Mouse (Mus musculus) heart, embryonic 10.5 days (tissue): Measurements from ENCODE around the gene Akap17b. TPM values are rescaled to one million over a fixed set of nuclear protein-coding genes. Genes with fewer than 3 reads are reported as not detected.
"Not testable (repeated sequence)": the region's sequence is repeated elsewhere in the genome, so short reads cannot be mapped to it uniquely, and the experiment has no call there.

Experiments
- DNase-seq: peaks from one replicate; pipeline ENCODE4 v3.0.0-alpha.2; 2017; ENCODE audit warnings: low spot score
- H3K27ac ChIP-seq: fragments of 300-500 bp; sonication (generic); 2 replicates; pipeline ENCODE4 v1.5.1; 2016; ENCODE audit warnings: mild to moderate bottlenecking
- H3K27me3 ChIP-seq: fragments of 300-500 bp; sonication (generic); 2 replicates; pipeline ENCODE4 v1.6.1; 2016; ENCODE audit warnings: mild to moderate bottlenecking; ENCODE audit not compliant: poor library complexity, insufficient read depth, severe bottlenecking
- H3K36me3 ChIP-seq: fragments of 300-500 bp; sonication (generic); 2 replicates; pipeline ENCODE4 v1.6.1; 2016; ENCODE audit warnings: mild to moderate bottlenecking, moderate library complexity
- H3K4me1 ChIP-seq: fragments of 300-500 bp; sonication (generic); 2 replicates; pipeline ENCODE4 v1.6.1; 2016; ENCODE audit warnings: mild to moderate bottlenecking
- H3K4me3 ChIP-seq: fragments of 300-500 bp; sonication (generic); 2 replicates; pipeline ENCODE4 v1.5.1; 2016; ENCODE audit warnings: mild to moderate bottlenecking, moderate library complexity
- H3K9me3 ChIP-seq: fragments of 300-500 bp; sonication (generic); 2 replicates; pipeline ENCODE4 v1.6.1; 2016; ENCODE audit warnings: mild to moderate bottlenecking, moderate library complexity
- WGBS: fragments of 180-500 bp; shearing (Covaris S2); methylation state at CpG from one replicate; pipeline ENCODE4 v1.1.7; 2016; 5-methylcytosine and 5-hydroxymethylcytosine counted together
- polyA plus RNA-seq: library from polyadenylated mRNA; unstranded; fragments of >200 nt; fragmentation: Nextera tagmentation; extraction: Ambion mirVana; gene quantifications from 2 replicates; pipeline ENCODE4 v1.2.1, GENCODE M21; 2016

The Akap17b gene
- polyA plus RNA-seq, 1 experiment from 2014 or later: 2.0 TPM

DNA sequence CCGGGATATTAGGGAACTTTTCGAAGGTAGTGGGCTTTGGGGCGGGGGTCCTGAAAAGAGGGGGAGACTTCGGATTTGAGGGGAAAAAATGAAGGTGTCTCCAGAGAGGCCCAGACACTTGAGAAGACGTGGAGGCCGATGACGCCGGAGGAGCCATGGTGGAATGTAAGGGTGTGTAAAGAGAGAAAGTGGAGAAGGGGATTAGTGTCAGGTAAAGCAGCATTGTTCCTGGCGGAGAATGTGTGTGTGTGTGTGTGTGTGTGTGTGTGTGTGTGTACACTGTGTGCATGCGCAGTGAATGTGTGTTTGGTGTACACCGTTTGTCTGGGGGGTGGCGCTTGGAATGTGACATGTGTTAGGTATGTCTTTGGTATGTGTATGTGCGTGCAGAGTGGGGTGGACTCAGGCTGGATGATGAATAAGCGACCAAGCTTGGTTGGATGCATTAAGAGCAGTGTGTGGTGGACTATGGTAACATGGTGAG, 46.3 kb downstream of the Akap17b start:
- H3K27me3 ChIP-seq: no peaks in the 10 kb centered on the region
- no peaks in the 10 kb centered on the region for H3K4me1 ChIP-seq
- DNase-seq: peak; percentile 75
- H3K4me3 ChIP-seq: peak overlapping the region; percentile 76
- H3K27ac ChIP-seq: peak overlapping the region; percentile 92
- H3K9me3 ChIP-seq: no peaks in the 10 kb centered on the region
- H3K36me3 ChIP-seq: 0 out of 2 replicates have a peak, but pooled peaks cover 12% of the 10 kb centered on the region
- 25% methylated on average over 14 of the region's 14 CpGs for WGBS

DNA sequence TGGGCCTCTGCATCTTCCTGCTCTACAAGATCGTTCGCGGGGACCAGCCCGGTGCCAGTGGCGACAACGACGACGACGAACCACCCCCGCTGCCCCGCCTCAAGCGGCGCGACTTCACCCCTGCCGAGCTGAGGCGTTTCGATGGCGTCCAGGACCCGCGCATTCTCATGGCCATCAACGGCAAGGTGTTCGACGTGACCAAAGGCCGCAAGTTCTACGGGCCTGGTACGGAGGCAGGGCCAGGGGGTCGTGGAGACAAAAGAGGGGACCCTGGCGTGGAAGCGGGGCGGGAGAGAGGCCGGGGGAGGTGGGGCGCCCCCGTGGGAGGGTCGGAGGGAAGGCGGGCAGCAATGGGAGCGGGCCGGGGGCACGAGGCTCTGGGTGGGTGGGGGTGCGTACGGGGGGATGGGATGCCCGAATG, 46.8 kb downstream of the Akap17b start:
- H3K9me3 ChIP-seq: no peaks in the 10 kb centered on the region
- H3K27me3 ChIP-seq: no peaks in the 10 kb centered on the region
- no peaks in the 10 kb centered on the region for H3K4me1 ChIP-seq
- H3K4me3 ChIP-seq: peak overlapping the region; percentile 76
- peak overlapping the region; percentile 92 for H3K27ac ChIP-seq
- DNase-seq: no peak
- WGBS: 19% methylated on average over 40 of the region's 41 CpGs
- 0 out of 2 replicates have a peak, but pooled peaks cover 7% of the 10 kb centered on the region for H3K36me3 ChIP-seq

DNA sequence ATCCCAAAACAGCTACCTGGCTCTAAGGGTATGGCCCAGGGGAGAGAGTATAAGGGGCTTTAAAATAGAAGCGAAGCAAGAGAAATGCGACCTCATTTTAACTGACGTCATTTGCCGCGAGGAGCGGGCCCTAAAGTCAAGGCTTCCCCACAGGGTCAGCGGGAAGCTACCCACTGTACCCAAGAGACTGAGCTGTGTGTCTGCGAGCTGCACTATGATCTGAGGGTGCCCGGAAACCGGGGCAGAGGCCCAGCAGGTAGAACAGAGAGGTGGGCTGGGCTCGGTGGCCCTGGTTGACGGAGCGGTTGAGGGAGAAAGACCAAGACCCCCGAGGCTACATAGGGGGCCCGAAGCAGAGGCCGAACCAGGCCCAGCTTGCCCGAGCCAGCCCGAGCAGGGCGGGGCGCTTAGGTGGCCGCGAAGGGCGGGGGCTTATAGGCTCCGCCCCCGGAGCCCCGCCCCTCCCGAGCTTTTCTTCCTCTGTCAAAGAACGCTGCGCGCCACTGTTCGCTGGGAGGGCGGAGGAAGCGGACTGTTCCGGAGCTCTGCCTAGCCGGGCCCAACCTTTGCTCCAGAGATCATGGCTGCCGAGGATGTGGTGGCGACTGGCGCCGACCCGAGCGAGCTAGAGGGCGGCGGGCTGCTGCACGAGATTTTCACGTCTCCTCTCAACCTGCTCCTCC, 47.3 kb downstream of the Akap17b start, which contains the start of gene Pgrmc1:
TSS of gene Pgrmc1 (plus strand) at position 500 of the 683 bp plus-strand sequence.
- no peaks in the 10 kb centered on the region for H3K27me3 ChIP-seq
- 0 out of 2 replicates have a peak, but pooled peaks cover 6% of the 10 kb centered on the region for H3K36me3 ChIP-seq
- no peaks in the 10 kb centered on the region for H3K4me1 ChIP-seq
- DNase-seq: peak; percentile 89
- peak within 1 kb of the TSS; percentile 92 for H3K27ac ChIP-seq
- H3K4me3 ChIP-seq: peak within 1 kb of the TSS; percentile 76
- H3K9me3 ChIP-seq: no peaks in the 10 kb centered on the region
- WGBS: 17% methylated on average over 39 of the region's 45 CpGs

DNA sequence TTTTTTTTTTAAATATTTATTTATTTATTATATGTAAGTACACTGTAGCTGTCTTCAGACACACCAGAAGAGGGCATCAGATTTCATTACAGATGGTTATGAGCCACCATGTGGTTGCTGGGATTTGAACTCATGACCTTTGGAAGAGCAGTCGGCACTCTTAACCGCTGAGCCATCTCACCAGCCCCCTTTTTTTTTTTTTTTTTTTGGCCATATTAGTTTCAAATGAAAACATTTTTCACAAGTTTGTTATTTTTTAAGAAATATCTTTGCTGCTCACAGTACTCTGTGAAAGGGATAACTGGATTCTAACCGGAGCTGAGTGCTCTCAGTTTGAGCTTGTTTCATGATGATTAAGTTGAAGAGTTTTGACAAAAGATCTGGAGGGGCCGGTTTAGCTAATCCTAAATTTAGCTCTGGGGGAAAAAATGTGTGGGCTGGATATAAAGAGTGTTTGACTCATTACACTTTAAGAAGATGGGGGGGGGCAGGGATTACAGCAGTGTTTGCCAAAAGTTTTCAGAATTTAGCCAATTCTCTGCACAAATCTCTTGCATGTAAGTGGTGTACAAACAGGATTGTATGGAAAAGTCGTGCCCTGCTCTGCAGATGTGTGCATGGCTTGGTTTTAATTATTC, 48.6 kb downstream of the Akap17b start:
- 80% methylated on average over 5 of the region's 5 CpGs for WGBS
- H3K9me3 ChIP-seq, H3K4me3 ChIP-seq, H3K36me3 ChIP-seq, H3K27me3 ChIP-seq, DNase-seq, H3K4me1 ChIP-seq, H3K27ac ChIP-seq: not testable (repeated sequence)

DNA sequence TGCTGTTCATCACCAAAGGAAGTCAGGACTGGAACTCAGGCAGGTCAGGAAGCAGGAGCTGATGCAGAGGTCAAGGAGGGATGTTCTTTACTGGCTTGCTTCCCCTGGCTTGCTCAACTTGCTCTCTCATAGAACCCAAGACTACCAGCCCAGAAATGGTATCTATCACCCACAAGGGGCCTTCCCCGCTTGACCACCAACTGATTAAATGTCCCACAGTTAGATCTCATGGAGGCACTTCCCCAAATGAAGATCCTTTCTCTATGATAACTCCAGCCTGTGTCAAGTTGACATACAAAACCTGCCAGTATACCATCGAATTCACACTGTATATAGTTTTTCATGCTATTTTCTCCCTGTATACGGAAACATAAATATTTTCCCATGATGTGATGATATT, 49.9 kb downstream of the Akap17b start:
- no peak for DNase-seq
- 72% methylated on average over 3 of the region's 3 CpGs for WGBS
- H3K9me3 ChIP-seq: no peaks in the 10 kb centered on the region
- no peaks in the 10 kb centered on the region for H3K36me3 ChIP-seq
- no peak overlapping the region for H3K27ac ChIP-seq
- no peaks in the 10 kb centered on the region for H3K27me3 ChIP-seq
- no peaks in the 10 kb centered on the region for H3K4me1 ChIP-seq
- H3K4me3 ChIP-seq: no peak overlapping the region

DNA sequence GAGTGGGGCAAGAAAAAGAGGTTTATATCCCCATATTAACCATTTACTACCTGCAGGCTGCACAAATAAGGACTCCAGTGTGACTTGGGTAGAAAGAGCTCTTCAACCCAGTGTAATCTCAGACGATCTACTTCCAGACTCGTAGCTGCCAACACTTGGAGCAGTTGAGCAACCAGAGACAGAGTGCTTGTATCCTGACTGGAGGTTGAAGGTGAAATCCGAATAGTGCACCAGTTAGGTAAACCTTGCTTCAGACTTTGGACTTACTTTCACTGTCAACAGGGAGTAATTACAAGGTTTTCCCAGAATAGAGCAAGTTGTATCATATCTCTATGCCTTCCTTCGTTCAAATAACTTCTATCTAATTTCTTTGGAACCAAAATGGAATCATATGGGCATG, 53.7 kb downstream of the Akap17b start:
- Histone ChIP-seq H3K4me1 (no peaks in the 10 kb centered on the region), H3K9me3 (no peaks in the 10 kb centered on the region)
- 61% methylated on average over 4 of the region's 4 CpGs for WGBS

DNA sequence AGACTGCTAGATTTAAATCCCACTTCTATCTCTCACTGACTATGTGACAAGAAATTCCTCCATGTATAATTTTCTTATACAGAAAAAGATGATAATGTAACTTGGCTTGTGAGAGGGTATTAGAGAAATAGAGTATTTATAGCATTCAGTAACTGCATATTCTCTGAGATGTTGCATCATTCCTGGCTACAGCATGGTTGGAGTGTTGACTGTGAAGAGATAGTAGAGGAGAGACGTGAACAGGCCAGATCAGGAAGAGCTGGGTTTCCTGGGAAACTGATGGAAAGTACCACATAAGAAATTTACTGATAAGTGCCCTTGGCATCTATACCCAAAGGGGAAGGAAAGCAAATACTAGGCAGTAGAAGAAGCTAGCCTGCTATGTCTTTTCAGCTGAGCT, 54.1 kb downstream of the Akap17b start:
- 58% methylated on average over 1 of the region's 1 CpGs for WGBS
- no peak overlapping the region for H3K27ac ChIP-seq
- H3K36me3 ChIP-seq: no peaks in the 10 kb centered on the region
- H3K27me3 ChIP-seq: no peaks in the 10 kb centered on the region
- no peak overlapping the region for H3K4me3 ChIP-seq
- no peaks in the 10 kb centered on the region for H3K4me1 ChIP-seq
- DNase-seq: no peak
- no peaks in the 10 kb centered on the region for H3K9me3 ChIP-seq

More for the DNA sequence above, 53.7 kb downstream of the Akap17b start:
- Histone ChIP-seq H3K36me3 (no peaks in the 10 kb centered on the region), H3K27me3 (no peaks in the 10 kb centered on the region), H3K27ac (no peak overlapping the region), H3K4me3 (no peak overlapping the region)
- no peak for DNase-seq

DNA sequence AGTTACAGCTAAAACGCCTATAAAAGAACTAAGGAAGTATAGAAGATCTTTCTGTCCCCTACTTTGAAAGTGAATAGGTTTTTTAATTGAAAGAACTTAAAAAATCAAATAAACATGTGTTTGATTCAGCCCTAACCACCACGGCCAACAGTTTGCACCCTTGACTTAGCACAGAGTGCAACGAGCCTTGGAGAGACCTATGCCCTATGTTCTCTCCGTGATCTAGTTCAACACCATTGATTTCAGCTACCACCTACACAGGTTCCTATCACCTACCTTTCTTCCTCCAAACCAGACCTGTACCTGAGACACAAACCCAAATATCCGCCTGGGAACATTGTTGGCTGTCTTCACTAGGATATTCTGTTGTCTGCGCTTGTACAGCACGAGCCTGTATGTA, 54.9 kb downstream of the Akap17b start:
- H3K27ac ChIP-seq: no peak overlapping the region
- no peaks in the 10 kb centered on the region for H3K36me3 ChIP-seq
- no peaks in the 10 kb centered on the region for H3K4me1 ChIP-seq
- 80% methylated on average over 7 of the region's 7 CpGs for WGBS
- H3K9me3 ChIP-seq: no peaks in the 10 kb centered on the region
- no peak overlapping the region for H3K4me3 ChIP-seq
- no peak for DNase-seq
- H3K27me3 ChIP-seq: no peaks in the 10 kb centered on the region

DNA sequence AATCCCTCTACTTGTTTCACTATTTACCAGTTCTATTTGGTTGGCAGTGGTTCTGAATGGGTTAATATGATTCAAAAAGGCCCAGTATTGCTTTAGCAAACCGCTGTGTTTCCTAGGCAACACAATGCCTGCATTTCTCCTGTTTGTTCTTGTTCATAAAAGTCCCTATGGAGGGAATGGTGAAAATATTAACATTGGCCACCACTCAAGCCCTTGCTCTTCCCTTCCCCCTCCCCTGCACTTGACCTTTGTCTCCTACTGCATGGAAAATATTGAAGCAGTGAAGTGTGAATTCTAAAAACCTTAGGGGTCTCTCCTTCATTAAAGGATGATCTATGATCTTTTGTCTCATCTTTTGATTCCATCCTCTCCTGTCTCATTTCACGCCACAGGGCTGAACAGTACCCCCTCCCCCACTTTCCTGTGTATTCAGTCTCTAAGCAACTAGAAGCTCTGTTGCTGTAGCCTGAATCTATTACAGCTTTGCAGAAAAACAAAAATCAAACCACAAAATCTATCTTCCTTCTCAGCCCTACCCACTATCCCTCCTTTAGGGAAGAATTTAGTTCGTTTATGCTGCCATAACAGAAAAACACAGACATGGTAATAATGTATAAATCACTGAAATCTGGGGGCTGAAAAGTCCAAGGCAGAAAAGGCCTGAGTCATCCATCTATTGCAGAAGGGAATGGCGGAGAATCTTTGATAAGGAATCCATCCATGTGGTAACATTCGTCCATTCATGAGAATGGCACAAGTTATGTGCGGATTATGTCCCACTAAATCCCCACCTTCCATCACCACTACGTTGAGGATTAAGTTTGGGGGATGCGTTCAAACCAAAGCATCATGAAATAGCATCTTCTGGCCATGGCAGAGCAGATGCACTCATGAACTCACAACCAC, 57.6 kb downstream of the Akap17b start:
- Histone ChIP-seq H3K9me3 (no peaks in the 10 kb centered on the region), H3K4me3 (no peak overlapping the region), H3K27me3 (no peaks in the 10 kb centered on the region), H3K4me1 (no peaks in the 10 kb centered on the region), H3K36me3 (no peaks in the 10 kb centered on the region), H3K27ac (no peak overlapping the region)
- no peak for DNase-seq
- WGBS: 75% methylated on average over 8 of the region's 8 CpGs

DNA sequence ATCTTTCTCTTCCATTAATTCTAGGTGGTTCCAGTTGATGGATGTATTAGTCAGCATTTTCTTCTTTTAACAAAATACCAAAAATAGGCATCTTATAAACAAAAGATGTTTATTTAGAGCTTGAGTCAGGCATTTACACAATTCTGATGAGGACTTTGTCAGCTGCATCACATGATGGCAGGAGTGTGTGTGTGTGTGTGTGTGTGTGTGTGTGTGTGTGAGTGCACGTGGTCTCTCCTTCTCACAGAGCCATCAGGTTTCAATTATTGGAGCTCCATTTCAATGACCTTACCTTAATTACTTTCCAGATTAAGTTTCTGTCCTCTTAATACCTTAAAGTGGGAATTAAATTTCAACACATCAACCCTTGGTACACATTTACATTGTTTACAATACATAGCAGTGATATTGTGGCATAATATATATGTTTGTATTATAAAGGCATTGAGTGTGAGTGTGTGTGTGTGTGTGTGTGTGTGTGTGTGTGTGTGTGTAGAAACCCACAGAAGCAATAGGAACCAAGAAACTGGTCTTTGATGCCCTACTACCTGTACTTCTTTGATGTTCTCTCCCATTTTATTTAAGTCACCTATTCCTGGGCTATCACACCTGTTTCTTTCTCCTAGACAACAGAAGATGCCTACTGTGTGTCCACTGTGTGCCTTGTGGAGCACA, 58.4 kb downstream of the Akap17b start:
- Histone ChIP-seq H3K27ac (no peak overlapping the region), H3K4me3 (no peak overlapping the region), H3K4me1 (no peaks in the 10 kb centered on the region), H3K27me3 (no peaks in the 10 kb centered on the region), H3K9me3 (no peaks in the 10 kb centered on the region), H3K36me3 (no peaks in the 10 kb centered on the region)
- no peak for DNase-seq
- 88% methylated on average over 1 of the region's 1 CpGs for WGBS

DNA sequence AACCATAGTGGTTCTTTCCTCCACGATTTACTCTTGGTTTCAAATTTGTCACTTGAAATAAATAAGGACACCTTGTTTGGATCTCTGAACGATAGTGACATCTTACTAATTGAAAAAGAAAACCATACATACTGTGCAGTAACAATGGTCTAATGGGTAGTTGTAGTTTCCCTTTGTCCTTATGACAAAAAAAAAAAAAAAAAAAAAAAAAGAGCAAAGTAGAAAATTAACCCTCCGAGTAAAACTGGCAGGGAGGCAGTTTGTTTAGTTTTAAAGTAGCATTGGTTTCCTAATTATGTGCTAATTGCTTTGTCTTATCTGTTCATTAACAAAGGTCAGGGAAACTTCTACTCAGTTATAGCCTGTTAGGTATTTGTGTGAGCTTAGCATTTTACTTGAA, 83.1 kb downstream of the Akap17b start:
- Histone ChIP-seq H3K27ac (no peak overlapping the region), H3K4me3 (no peak overlapping the region), H3K27me3 (no peaks in the 10 kb centered on the region), H3K4me1 (no peaks in the 10 kb centered on the region), H3K9me3 (no peaks in the 10 kb centered on the region), H3K36me3 (no peaks in the 10 kb centered on the region)
- WGBS: 41% methylated on average over 3 of the region's 3 CpGs
- DNase-seq: no peak

DNA sequence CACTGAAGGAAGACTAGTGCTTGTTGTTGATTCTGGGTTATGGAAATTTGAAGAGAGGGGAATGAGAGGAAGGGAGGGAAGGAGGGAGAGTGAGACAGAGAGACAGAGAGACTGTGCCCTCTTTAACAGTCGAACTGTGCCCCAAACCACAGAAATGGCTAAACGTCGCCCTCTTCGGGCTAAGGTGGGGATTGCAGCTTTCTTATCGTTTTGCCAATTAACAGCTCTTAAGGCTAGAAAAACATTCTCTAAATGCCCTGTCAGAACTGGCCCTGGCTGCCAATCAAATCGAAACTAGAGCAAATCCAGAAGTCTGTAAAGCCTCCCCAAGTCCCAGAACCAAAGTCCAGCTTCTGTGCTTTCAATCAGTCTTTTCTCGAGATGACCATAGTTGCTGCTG, 83.5 kb downstream of the Akap17b start:
- H3K27ac ChIP-seq: no peak overlapping the region
- H3K36me3 ChIP-seq: no peaks in the 10 kb centered on the region
- 9% methylated on average over 7 of the region's 7 CpGs for WGBS
- H3K4me3 ChIP-seq: no peak overlapping the region
- H3K27me3 ChIP-seq: no peaks in the 10 kb centered on the region
- H3K4me1 ChIP-seq: no peaks in the 10 kb centered on the region
- no peaks in the 10 kb centered on the region for H3K9me3 ChIP-seq
- no peak for DNase-seq
